Mouse (Mus musculus) thymus, adult 2 months (tissue): Measurements from ENCODE around the gene Bik.

Source experiments
- CTCF ChIP-seq: fragments of 200-500 bp; IDR thresholded peaks from 2 replicates; pipeline ENCODE4 v1.5.1; 2012; ENCODE audit warnings: mild to moderate bottlenecking, control low read depth, low read length, moderate library complexity, borderline replicate concordance; ENCODE audit not compliant: control insufficient read depth, poor library complexity, insufficient read depth; ENCODE audit errors: extremely low read depth
- POLR2A ChIP-seq: fragments of 200-500 bp; IDR thresholded peaks from 2 replicates; pipeline ENCODE4 v1.6.1; 2012; ENCODE audit warnings: mild to moderate bottlenecking, low read length, control low read depth, moderate library complexity; ENCODE audit not compliant: control insufficient read depth, poor library complexity, insufficient read depth; ENCODE audit errors: extremely low read depth

- TF ChIP-seq POLR2A (no peak), CTCF (no peak)
These were observed 27.4 kb upstream of the Bik start for GRCm38 (mm10) chr15:83499211-83499755.
